Mouse (Mus musculus): ENCODE data around the gene Adra1d.

DNA sequence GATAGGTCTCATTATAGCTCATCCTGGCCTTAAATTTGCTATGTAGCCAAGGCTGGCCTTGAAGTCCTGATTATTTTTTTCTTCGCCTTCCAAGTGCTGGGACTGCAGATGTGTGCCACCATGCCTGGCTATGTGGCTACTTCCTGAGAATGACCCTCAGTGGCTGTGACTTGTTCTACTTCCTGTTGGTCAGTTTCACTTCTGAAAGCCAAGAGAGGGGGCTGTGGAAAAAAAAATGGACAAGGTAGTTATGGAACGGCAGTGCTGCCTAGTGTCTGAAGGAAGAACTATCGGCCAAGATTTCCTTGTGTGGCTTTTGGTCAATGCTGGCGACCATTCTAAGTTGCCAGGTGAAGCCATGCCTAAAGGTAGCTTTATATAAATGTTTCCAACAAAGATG is 44.5 kb downstream of the Adra1d start:
- no peak for TF ChIP-seq POLR2A (IDR thresholded peaks at IDR 0.05; ENCODE audit: low read depth, low read length)
- no peak for TF ChIP-seq MYC (IDR thresholded peaks at IDR 0.05; ENCODE audit: low read depth, low read length)
- TF ChIP-seq EP300 (IDR thresholded peaks at IDR 0.05; ENCODE audit: low read length) = 0 out of 2 replicates have a peak, but pooled peaks have one; percentile 18
- peak in 1 of 2 experiments; percentile 60; a peak in 2 of 4 replicates for TF ChIP-seq CTCF (conservative IDR thresholded peaks at IDR 0.05 in 1 of 2, IDR thresholded peaks at IDR 0.05 in 1 of 2; ENCODE audit: low read depth in 2 of 2, low read length in 2 of 2)
- no peak for TF ChIP-seq MEF2A (IDR thresholded peaks at IDR 0.05; ENCODE audit: borderline replicate concordance, low read depth, low read length)
- no peak for TF ChIP-seq E2F4 (IDR thresholded peaks at IDR 0.05; ENCODE audit: insufficient replicate concordance, low read depth, low read length)
- no peak for TF ChIP-seq ZMIZ1 (IDR thresholded peaks at IDR 0.05; ENCODE audit: low read depth, low read length)
